Mouse (Mus musculus): ENCODE results near the gene Pkmyt1. TPM values are rescaled to one million over a fixed set of nuclear protein-coding genes. Genes with fewer than 3 reads are reported as not detected.
A peak's percentile ranks its signal among the peaks of the same experiment; 100 is the strongest.

Pkmyt1 gene
- polyA plus RNA-seq, 1 experiment from 2014 or later, result 28.8 TPM

GRCm38 (mm10) chr17:23748631-23749391 lies 22.7 kb downstream of the Pkmyt1 start:
- Histone ChIP-seq H3K27me3 (peaks cover 52% of the 10 kb centered on the region), H3K4me2 (peak overlapping the region; percentile 61), H3K4me1 (replicated peaks) (peaks cover 22% of the 10 kb centered on the region), H3K4me3 (replicated peaks) (peak overlapping the region; percentile 46), H3K9ac (no peak overlapping the region), H3K36me3 (replicated peaks) (no peaks in the 10 kb centered on the region), H3K9me3 (replicated peaks) (no peaks in the 10 kb centered on the region), H3K27ac (replicated peaks) (no peak overlapping the region)
- WGBS (ENCODE audit: insufficient replicate concordance), result 19% methylated on average over 10 of the region's 10 CpGs
- ATAC-seq (ENCODE audit: insufficient read depth), result peak; percentile 20; the same call in 1 of the 2 replicates

GRCm38 (mm10) chr17:23749400-23750191 lies 23.5 kb downstream of the Pkmyt1 start:
- Histone ChIP-seq H3K9ac (no peak overlapping the region), H3K4me2 (peak overlapping the region; percentile 61), H3K9me3 (replicated peaks) (no peaks in the 10 kb centered on the region), H3K27ac (replicated peaks) (no peak overlapping the region), H3K4me3 (replicated peaks) (peak overlapping the region; percentile 46), H3K27me3 (peaks cover 44% of the 10 kb centered on the region), H3K36me3 (replicated peaks) (no peaks in the 10 kb centered on the region), H3K4me1 (replicated peaks) (peaks cover 22% of the 10 kb centered on the region)
- no peak for ATAC-seq (ENCODE audit: insufficient read depth)
- WGBS (ENCODE audit: insufficient replicate concordance), result 62% methylated on average over 11 of the region's 11 CpGs

GRCm38 (mm10) chr17:23755689-23756088 lies 29.6 kb downstream of the Pkmyt1 start:
- WGBS (ENCODE audit: insufficient replicate concordance), result 48% methylated on average over 13 of the region's 13 CpGs
- no peak overlapping the region for H3K27ac ChIP-seq (replicated peaks)
- H3K4me1 ChIP-seq (replicated peaks), result no peaks in the 10 kb centered on the region
- no peak overlapping the region for H3K9ac ChIP-seq
- no peaks in the 10 kb centered on the region for H3K36me3 ChIP-seq (replicated peaks)
- no peaks in the 10 kb centered on the region for H3K27me3 ChIP-seq
- no peak overlapping the region for H3K4me2 ChIP-seq
- no peak overlapping the region for H3K4me3 ChIP-seq (replicated peaks)
- H3K9me3 ChIP-seq (replicated peaks), result no peaks in the 10 kb centered on the region
- no peak for ATAC-seq (ENCODE audit: insufficient read depth)

DNA sequence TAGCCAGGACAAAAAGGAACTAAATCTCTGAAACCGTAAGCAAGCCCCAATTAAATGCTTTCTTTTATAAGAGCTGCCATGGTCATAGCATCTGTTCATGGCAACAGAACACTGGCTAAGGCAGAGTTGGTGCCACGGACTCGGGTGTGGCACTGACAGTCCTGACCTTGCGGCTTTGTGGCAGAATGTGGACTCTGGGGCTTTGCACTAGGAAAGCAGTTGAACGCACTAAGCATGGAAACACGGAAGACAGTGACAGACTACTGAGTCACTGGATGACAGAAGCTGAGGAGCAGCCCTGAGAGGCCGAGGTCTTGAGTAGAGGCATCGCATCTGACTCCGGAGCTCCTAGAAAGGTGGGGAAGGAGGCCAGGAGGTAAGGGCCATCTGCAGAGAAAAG lies 31.4 kb downstream of the Pkmyt1 start:
- Histone ChIP-seq H3K4me2 (no peak overlapping the region), H3K27ac (replicated peaks) (no peak overlapping the region), H3K27me3 (no peaks in the 10 kb centered on the region), H3K4me1 (replicated peaks) (no peaks in the 10 kb centered on the region), H3K36me3 (replicated peaks) (no peaks in the 10 kb centered on the region), H3K4me3 (replicated peaks) (no peak overlapping the region), H3K9me3 (replicated peaks) (no peaks in the 10 kb centered on the region), H3K9ac (no peak overlapping the region)
- ATAC-seq (ENCODE audit: insufficient read depth), result no peak
- WGBS (ENCODE audit: insufficient replicate concordance), result 79% methylated on average over 9 of the region's 9 CpGs

DNA sequence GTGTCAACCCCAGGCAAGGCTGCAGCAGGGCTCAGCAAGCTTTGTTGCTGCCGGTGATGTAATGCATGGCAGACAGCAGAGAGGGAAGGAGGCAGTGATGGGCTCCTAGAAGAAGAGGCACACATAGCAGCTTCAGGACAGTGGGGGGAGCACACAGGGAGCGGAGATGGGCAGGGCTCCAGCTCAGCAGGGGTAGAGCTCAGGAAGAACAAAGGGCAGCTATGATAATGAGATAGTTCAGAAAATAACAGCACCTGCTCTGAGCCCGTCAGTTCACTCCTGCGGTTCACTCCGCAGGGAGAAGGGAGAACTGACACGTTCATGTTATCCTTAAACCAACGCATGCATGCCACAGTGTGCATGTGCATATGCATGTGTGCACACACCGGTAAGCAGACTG lies 32.7 kb downstream of the Pkmyt1 start:
- H3K9me3 ChIP-seq (replicated peaks), result no peaks in the 10 kb centered on the region
- H3K4me1 ChIP-seq (replicated peaks), result no peaks in the 10 kb centered on the region
- no peaks in the 10 kb centered on the region for H3K27me3 ChIP-seq
- WGBS (ENCODE audit: insufficient replicate concordance), result 81% methylated on average over 8 of the region's 8 CpGs
- no peak overlapping the region for H3K27ac ChIP-seq (replicated peaks)
- H3K36me3 ChIP-seq (replicated peaks), result no peaks in the 10 kb centered on the region
- H3K4me2 ChIP-seq, result no peak overlapping the region
- no peak overlapping the region for H3K4me3 ChIP-seq (replicated peaks)
- ATAC-seq (ENCODE audit: insufficient read depth), result no peak
- no peak overlapping the region for H3K9ac ChIP-seq

- H3K36me3 ChIP-seq (replicated peaks), result no peaks in the 10 kb centered on the region
- ATAC-seq (ENCODE audit: insufficient read depth), result no peak
- H3K27me3 ChIP-seq, result no peaks in the 10 kb centered on the region
- H3K4me1 ChIP-seq (replicated peaks), result no peaks in the 10 kb centered on the region
- no peak overlapping the region for H3K27ac ChIP-seq (replicated peaks)
- 82% methylated on average over 9 of the region's 9 CpGs for WGBS (ENCODE audit: insufficient replicate concordance)
- no peak overlapping the region for H3K9ac ChIP-seq
- no peak overlapping the region for H3K4me3 ChIP-seq (replicated peaks)
- H3K4me2 ChIP-seq, result no peak overlapping the region
- no peaks in the 10 kb centered on the region for H3K9me3 ChIP-seq (replicated peaks)
Observed at GRCm38 (mm10) chr17:23760231-23760630, 34.1 kb downstream of the Pkmyt1 start.

DNA sequence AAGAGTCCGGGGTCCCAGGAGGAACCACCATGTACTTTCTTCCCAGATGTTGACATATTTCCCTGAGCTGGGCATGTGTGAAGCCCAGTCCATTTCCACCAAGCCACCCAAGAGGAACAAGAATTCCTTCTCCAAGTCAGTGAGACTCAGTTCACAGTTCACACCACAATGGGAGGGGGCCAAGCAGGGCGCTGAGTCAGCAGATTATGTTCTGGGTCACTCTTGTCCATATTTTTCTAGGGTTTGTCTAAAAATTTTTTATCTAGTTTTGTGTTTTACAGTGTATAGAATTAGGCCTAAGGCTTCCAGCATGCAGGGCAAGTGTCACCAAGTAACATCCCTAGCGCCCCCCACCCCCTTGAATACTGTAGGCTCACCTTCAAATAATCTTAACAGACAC lies 35.0 kb downstream of the Pkmyt1 start:
- no peaks in the 10 kb centered on the region for H3K9me3 ChIP-seq (replicated peaks)
- H3K27me3 ChIP-seq, result no peaks in the 10 kb centered on the region
- no peaks in the 10 kb centered on the region for H3K4me1 ChIP-seq (replicated peaks)
- H3K4me2 ChIP-seq, result no peak overlapping the region
- no peak overlapping the region for H3K27ac ChIP-seq (replicated peaks)
- no peak overlapping the region for H3K4me3 ChIP-seq (replicated peaks)
- no peak for ATAC-seq (ENCODE audit: insufficient read depth)
- WGBS (ENCODE audit: insufficient replicate concordance), result 68% methylated on average over 3 of the region's 3 CpGs
- no peak overlapping the region for H3K9ac ChIP-seq
- no peaks in the 10 kb centered on the region for H3K36me3 ChIP-seq (replicated peaks)

GRCm38 (mm10) chr17:23762976-23763375 lies 36.8 kb downstream of the Pkmyt1 start:
- Histone ChIP-seq H3K4me1 (replicated peaks) (no peaks in the 10 kb centered on the region), H3K9me3 (replicated peaks) (no peaks in the 10 kb centered on the region), H3K36me3 (replicated peaks) (no peaks in the 10 kb centered on the region), H3K27me3 (no peaks in the 10 kb centered on the region), H3K4me2 (no peak overlapping the region), H3K27ac (replicated peaks) (no peak overlapping the region), H3K9ac (no peak overlapping the region), H3K4me3 (replicated peaks) (no peak overlapping the region)
- ATAC-seq (ENCODE audit: insufficient read depth), result no peak
- WGBS (ENCODE audit: insufficient replicate concordance), result 81% methylated on average over 11 of the region's 11 CpGs

GRCm38 (mm10) chr17:23770493-23770892 lies 44.4 kb downstream of the Pkmyt1 start:
- WGBS (ENCODE audit: insufficient replicate concordance), result 27% methylated on average over 2 of the region's 2 CpGs
- Histone ChIP-seq H3K4me2 (peak overlapping the region; percentile 90), H3K9me3 (replicated peaks) (no peaks in the 10 kb centered on the region), H3K9ac (peak overlapping the region; percentile 91), H3K4me3 (replicated peaks) (peak overlapping the region; percentile 87), H3K4me1 (replicated peaks) (peaks cover 21% of the 10 kb centered on the region), H3K27ac (replicated peaks) (no peak overlapping the region), H3K27me3 (no peaks in the 10 kb centered on the region), H3K36me3 (replicated peaks) (no peaks in the 10 kb centered on the region)
- no peak for ATAC-seq (ENCODE audit: insufficient read depth)

GRCm38 (mm10) chr17:23770896-23771283 lies 44.8 kb downstream of the Pkmyt1 start:
- Histone ChIP-seq H3K4me3 (replicated peaks) (peak overlapping the region; percentile 87), H3K4me2 (peak overlapping the region; percentile 90), H3K9me3 (replicated peaks) (no peaks in the 10 kb centered on the region), H3K27ac (replicated peaks) (peak overlapping the region; percentile 76), H3K27me3 (no peaks in the 10 kb centered on the region), H3K9ac (peak overlapping the region; percentile 91), H3K4me1 (replicated peaks) (peaks cover 21% of the 10 kb centered on the region), H3K36me3 (replicated peaks) (no peaks in the 10 kb centered on the region)
- ATAC-seq (ENCODE audit: insufficient read depth), result peak; percentile 16
- WGBS (ENCODE audit: insufficient replicate concordance), result 3% methylated on average over 19 of the region's 19 CpGs

Data from liver, embryonic 15.5 days (tissue).